Mouse (Mus musculus) myocyte (in vitro differentiated cells): ENCODE measurements around the gene Apol8.

ENCODE experiments used
- CEBPB ChIP-seq: IDR thresholded peaks from 2 replicates; pipeline ENCODE4 v1.6.1; 2011; ENCODE audit warnings: mild to moderate bottlenecking, moderate library complexity; ENCODE audit not compliant: poor library complexity, insufficient read depth, severe bottlenecking
- E2F4 ChIP-seq: IDR thresholded peaks from one replicate; pipeline ENCODE4 v1.6.1; 2011; ENCODE audit warnings: mild to moderate bottlenecking, control low read depth, moderate library complexity; ENCODE audit not compliant: insufficient read depth
- MAX ChIP-seq: IDR thresholded peaks from one replicate; pipeline ENCODE4 v1.6.1; 2011; ENCODE audit warnings: low read depth, mild to moderate bottlenecking, control low read depth
- MYOD1 ChIP-seq, 3 experiments: IDR thresholded peaks; one replicate each; pipeline ENCODE4 v1.6.1; 2011; ENCODE audit warnings: control low read depth in 2 of 3, low read depth in 2 of 3, mild to moderate bottlenecking in 2 of 3, moderate library complexity in 1 of 3; ENCODE audit not compliant: insufficient read length in 2 of 3, control insufficient read depth in 1 of 3
- MYOG ChIP-seq, 3 experiments: IDR thresholded peaks; one replicate each; pipeline ENCODE4 v1.6.1; 2011; ENCODE audit warnings: control low read depth in 2 of 3, low read depth in 2 of 3, mild to moderate bottlenecking in 2 of 3; ENCODE audit not compliant: insufficient read length in 2 of 3, control insufficient read depth in 1 of 3, insufficient read depth in 1 of 3
- POLR2A ChIP-seq: IDR thresholded peaks from one replicate; pipeline ENCODE4 v1.6.1; 2011; ENCODE audit warnings: low read depth, mild to moderate bottlenecking, control low read depth, moderate library complexity; ENCODE audit not compliant: insufficient read length
- POLR2AphosphoS2 ChIP-seq: IDR thresholded peaks from one replicate; pipeline ENCODE4 v1.6.1; 2011; ENCODE audit warnings: low read depth, control low read depth; ENCODE audit not compliant: insufficient read length
- REST ChIP-seq: IDR thresholded peaks from one replicate; pipeline ENCODE4 v1.6.1; 2011; ENCODE audit warnings: mild to moderate bottlenecking, control low read depth, moderate library complexity; ENCODE audit not compliant: insufficient read depth, insufficient read length
- SRF ChIP-seq: IDR thresholded peaks from one replicate; pipeline ENCODE4 v1.6.1; 2011; ENCODE audit warnings: low read depth; ENCODE audit not compliant: control insufficient read depth, insufficient read length
- USF1 ChIP-seq: IDR thresholded peaks from one replicate; pipeline ENCODE4 v1.6.1; 2011; ENCODE audit warnings: low read depth, mild to moderate bottlenecking, control low read depth, moderate library complexity

GRCm38 (mm10) chr15:77731605-77732004 is 25.2 kb downstream of the Apol8 start:
- TF ChIP-seq MAX (no peak), POLR2A (no peak), USF1 (no peak), MYOG (IDR thresholded peaks at IDR 0.05; ENCODE audit: control insufficient read depth in 1 of 3, insufficient read depth in 1 of 3, insufficient read length in 2 of 3, low read depth in 2 of 3) (no peak), REST (no peak), MYOD1 (IDR thresholded peaks at IDR 0.05; ENCODE audit: control insufficient read depth in 1 of 3, insufficient read length in 2 of 3, low read depth in 2 of 3) (no peak), SRF (no peak), E2F4 (no peak), CEBPB (no peak), POLR2AphosphoS2 (no peak)
